Mouse (Mus musculus): ENCODE measurements around the gene H3f3a. TPM values are rescaled to one million over a fixed set of nuclear protein-coding genes. Genes with fewer than 3 reads are reported as not detected.
"Not testable (repeated sequence)": the region's sequence is repeated elsewhere in the genome, so short reads cannot be mapped to it uniquely, and the experiment has no call there.

The H3f3a gene
- total RNA-seq (2021) = 100 to 1,000 TPM; 448 to 473 TPM
- long read RNA-seq, experiment 1, transcript H3f3a-205 (4 exons, 2,841 nt) = major isoform, 158 of 171 reads
- long read RNA-seq, experiment 1, partial matches to known transcripts = 1 of 171 reads
- long read RNA-seq, experiment 1, other reads (novel, unspliced or antisense) = 11 of 171 reads
- long read RNA-seq, experiment 2, transcript H3f3a-205 (4 exons, 2,841 nt) = major isoform, 164 of 178 reads
- long read RNA-seq, experiment 2, partial matches to known transcripts = 4 of 178 reads
- long read RNA-seq, experiment 2, other reads (novel, unspliced or antisense) = 9 of 178 reads

GRCm38 (mm10) chr1:180813885-180814740 is at the start of gene H3f3a:
H3f3a (minus strand) TSS chr1:180813943.
- DNase-seq = peak; percentile 87
- intact Hi-C loops (cut with DNase I; ENCODE audit: low total_unique reads) = loop anchor here (5.0 kb wide), 1 partner anchor 37 kb away; no protein-coding TSS in a partner anchor

GRCm38 (mm10) chr1:180860030-180860429 is 46.3 kb upstream of the H3f3a start:
- intact Hi-C loops (cut with DNase I; ENCODE audit: low total_unique reads) = no loop called here
- no peak for DNase-seq

- intact Hi-C loops (cut with DNase I; ENCODE audit: low total_unique reads) = loop anchor here (5.0 kb wide), 1 partner anchor 41 kb away; no protein-coding TSS in a partner anchor
- DNase-seq = no peak
Measured at GRCm38 (mm10) chr1:180858763-180859162, 45.0 kb upstream of the H3f3a start.

- intact Hi-C loops (cut with DNase I; ENCODE audit: low total_unique reads) = no loop called here
- DNase-seq = peak; percentile 100
Measured at GRCm38 (mm10) chr1:180850316-180851270, 36.9 kb upstream of the H3f3a start, which contains the start of gene Sde2. Sde2 (plus strand) TSS chr1:180851127.

- no peak for DNase-seq
- intact Hi-C loops (cut with DNase I; ENCODE audit: low total_unique reads) = no loop called here
Measured at GRCm38 (mm10) chr1:180849701-180850301, 36.1 kb upstream of the H3f3a start.

GRCm38 (mm10) chr1:180848511-180849241 is 34.9 kb upstream of the H3f3a start:
- DNase-seq = peak; percentile 71
- intact Hi-C loops (cut with DNase I; ENCODE audit: low total_unique reads) = no loop called here

GRCm38 (mm10) chr1:180848114-180848510 is 34.4 kb upstream of the H3f3a start:
- intact Hi-C loops (cut with DNase I; ENCODE audit: low total_unique reads) = no loop called here
- DNase-seq = peak; percentile 71

GRCm38 (mm10) chr1:180841561-180842300 is 28.0 kb upstream of the H3f3a start:
- intact Hi-C loops (cut with DNase I; ENCODE audit: low total_unique reads) = no loop called here

GRCm38 (mm10) chr1:180839201-180839910 is 25.6 kb upstream of the H3f3a start:
- no peak for DNase-seq
- intact Hi-C loops (cut with DNase I; ENCODE audit: low total_unique reads) = no loop called here

More at GRCm38 (mm10) chr1:180841561-180842300, 28.0 kb upstream of the H3f3a start:
- no peak for DNase-seq

GRCm38 (mm10) chr1:180838014-180838413 is 24.3 kb upstream of the H3f3a start:
- no peak for DNase-seq
- intact Hi-C loops (cut with DNase I; ENCODE audit: low total_unique reads) = no loop called here

- intact Hi-C loops (cut with DNase I; ENCODE audit: low total_unique reads) = no loop called here
- no peak for DNase-seq
Measured at GRCm38 (mm10) chr1:180837186-180837585, 23.4 kb upstream of the H3f3a start.

- intact Hi-C loops (cut with DNase I; ENCODE audit: low total_unique reads) = not testable (repeated sequence)
Measured at GRCm38 (mm10) chr1:180836467-180836866, 22.7 kb upstream of the H3f3a start.

GRCm38 (mm10) chr1:180835273-180836015 is 21.7 kb upstream of the H3f3a start:
- no peak for DNase-seq
- intact Hi-C loops (cut with DNase I; ENCODE audit: low total_unique reads) = no loop called here

More at GRCm38 (mm10) chr1:180836467-180836866, 22.7 kb upstream of the H3f3a start:
- DNase-seq = not testable (repeated sequence)

GRCm38 (mm10) chr1:180830588-180831346 is 17.0 kb upstream of the H3f3a start:
- DNase-seq = no peak
- intact Hi-C loops (cut with DNase I; ENCODE audit: low total_unique reads) = no loop called here

- intact Hi-C loops (cut with DNase I; ENCODE audit: low total_unique reads) = no loop called here
Measured at GRCm38 (mm10) chr1:180830175-180830574, 16.4 kb upstream of the H3f3a start.

GRCm38 (mm10) chr1:180829775-180830174 is 16.0 kb upstream of the H3f3a start:
- intact Hi-C loops (cut with DNase I; ENCODE audit: low total_unique reads) = no loop called here
- DNase-seq = no peak

More at GRCm38 (mm10) chr1:180830175-180830574, 16.4 kb upstream of the H3f3a start:
- no peak for DNase-seq

Measured in gastrocnemius, postnatal 14 days (tissue).